Mouse (Mus musculus): ENCODE data around the gene Pptc7.

DNA sequence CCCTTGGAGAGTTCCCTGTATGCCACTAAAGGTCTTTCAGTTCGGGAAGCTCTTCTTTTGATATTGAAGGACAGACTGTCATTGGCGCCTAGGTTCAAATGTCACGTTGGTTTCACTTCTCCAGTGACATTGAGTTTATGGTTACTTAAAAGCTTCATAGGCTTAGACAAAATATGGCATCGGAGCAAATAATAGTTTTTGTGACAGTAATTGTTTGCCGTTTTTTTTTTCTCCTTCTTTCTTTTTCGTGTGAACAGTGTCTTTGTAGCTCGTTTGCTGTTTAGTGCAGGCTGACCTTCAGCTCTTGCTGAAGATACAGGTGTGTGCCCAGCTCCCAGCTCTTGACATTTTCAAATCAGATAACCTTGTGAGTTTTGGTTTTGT, 1.6 kb downstream of the Pptc7 start:
- TF ChIP-seq CTCF (IDR thresholded peaks at IDR 0.05; ENCODE audit: control insufficient read depth, insufficient read depth, insufficient read length), result no peak
- no peak for TF ChIP-seq MYOG (IDR thresholded peaks at IDR 0.05; ENCODE audit: control insufficient read depth, extremely low read depth, insufficient read length)
- TF ChIP-seq USF1 (IDR thresholded peaks at IDR 0.05; ENCODE audit: low read depth), result no peak
- no peak for TF ChIP-seq MAX (IDR thresholded peaks at IDR 0.05)

All from C2C12 (cell line).